Mouse (Mus musculus): ENCODE data around the gene Ndufaf8. TPM values are rescaled to one million over a fixed set of nuclear protein-coding genes. Genes with fewer than 3 reads are reported as not detected.

Ndufaf8 gene
- polyA plus RNA-seq, 1 experiment from 2014 or later, result 63.4 TPM

- H3K36me3 ChIP-seq (replicated peaks; ENCODE audit: insufficient read depth, low read length), result peaks cover 37% of the 10 kb centered on the region
- no peaks in the 10 kb centered on the region for H3K9me3 ChIP-seq (ENCODE audit: low read length)
- H3K27ac ChIP-seq (ENCODE audit: low read depth), result peak overlapping the region; percentile 72
- H3K9ac ChIP-seq (replicated peaks), result peak overlapping the region; percentile 7; the same call in 1 of the 2 replicates
- DNase-seq (no peak), ATAC-seq (no peak)
- no peaks in the 10 kb centered on the region for H3K27me3 ChIP-seq (ENCODE audit: insufficient read depth, low read length)
- H3K4me1 ChIP-seq (ENCODE audit: insufficient read depth), result peaks cover 35% of the 10 kb centered on the region
- WGBS (ENCODE audit: insufficient replicate concordance), result 59% methylated on average over 8 of the region's 8 CpGs
- peak overlapping the region; percentile 2; the same call in 1 of the 2 replicates for H3K4me2 ChIP-seq (ENCODE audit: low read depth, low read length)
- no peak overlapping the region for H3K4me3 ChIP-seq (ENCODE audit: low read depth, low read length)
- no peak for TF ChIP-seq CTCF (IDR thresholded peaks at IDR 0.05; ENCODE audit: low read depth)
- TF ChIP-seq EP300 (IDR thresholded peaks at IDR 0.05; ENCODE audit: low read depth), result no peak
Observed at GRCm38 (mm10) chr11:120136195-120136594, 37.5 kb downstream of the Ndufaf8 start.

GRCm38 (mm10) chr11:120136796-120137624, 38.3 kb downstream of the Ndufaf8 start:
- peaks cover 35% of the 10 kb centered on the region for H3K4me1 ChIP-seq (ENCODE audit: insufficient read depth)
- 0 out of 2 replicates have a peak overlapping the region, but pooled peaks have one; percentile 2 for H3K4me2 ChIP-seq (ENCODE audit: low read depth, low read length)
- peaks cover 35% of the 10 kb centered on the region for H3K36me3 ChIP-seq (replicated peaks; ENCODE audit: insufficient read depth, low read length)
- H3K27me3 ChIP-seq (ENCODE audit: insufficient read depth, low read length), result no peaks in the 10 kb centered on the region
- WGBS (ENCODE audit: insufficient replicate concordance), result 39% methylated on average over 23 of the region's 23 CpGs
- peak overlapping the region; percentile 72 for H3K27ac ChIP-seq (ENCODE audit: low read depth)
- DNase-seq, result peak; percentile 35
- H3K4me3 ChIP-seq (ENCODE audit: low read depth, low read length), result no peak overlapping the region
- H3K9me3 ChIP-seq (ENCODE audit: low read length), result no peaks in the 10 kb centered on the region
- H3K9ac ChIP-seq (replicated peaks), result no peak overlapping the region; the same call in 1 of the 2 replicates
- ATAC-seq, result peak; percentile 71
- TF ChIP-seq EP300 (IDR thresholded peaks at IDR 0.05; ENCODE audit: low read depth) (peak; percentile 72), CTCF (IDR thresholded peaks at IDR 0.05; ENCODE audit: low read depth) (no peak)

GRCm38 (mm10) chr11:120137625-120138004, 38.9 kb downstream of the Ndufaf8 start:
- no peaks in the 10 kb centered on the region for H3K27me3 ChIP-seq (ENCODE audit: insufficient read depth, low read length)
- TF ChIP-seq CTCF (IDR thresholded peaks at IDR 0.05; ENCODE audit: low read depth) (no peak), EP300 (IDR thresholded peaks at IDR 0.05; ENCODE audit: low read depth) (no peak)
- DNase-seq (no peak), ATAC-seq (no peak)
- no peak overlapping the region for H3K9ac ChIP-seq (replicated peaks)
- no peaks in the 10 kb centered on the region for H3K9me3 ChIP-seq (ENCODE audit: low read length)
- no peak overlapping the region for H3K27ac ChIP-seq (ENCODE audit: low read depth)
- H3K4me1 ChIP-seq (ENCODE audit: insufficient read depth), result peaks cover 37% of the 10 kb centered on the region
- H3K4me2 ChIP-seq (ENCODE audit: low read depth, low read length), result no peak overlapping the region
- WGBS (ENCODE audit: insufficient replicate concordance), result 58% methylated on average over 5 of the region's 5 CpGs
- no peak overlapping the region for H3K4me3 ChIP-seq (ENCODE audit: low read depth, low read length)
- peaks cover 29% of the 10 kb centered on the region for H3K36me3 ChIP-seq (replicated peaks; ENCODE audit: insufficient read depth, low read length)

- Histone ChIP-seq H3K9ac (replicated peaks) (no peak overlapping the region), H3K4me2 (ENCODE audit: low read depth, low read length) (no peak overlapping the region), H3K36me3 (replicated peaks; ENCODE audit: insufficient read depth, low read length) (peaks cover 27% of the 10 kb centered on the region), H3K9me3 (ENCODE audit: low read length) (no peaks in the 10 kb centered on the region), H3K27me3 (ENCODE audit: insufficient read depth, low read length) (no peaks in the 10 kb centered on the region), H3K27ac (ENCODE audit: low read depth) (no peak overlapping the region), H3K4me1 (ENCODE audit: insufficient read depth) (peaks cover 47% of the 10 kb centered on the region), H3K4me3 (ENCODE audit: low read depth, low read length) (no peak overlapping the region)
- no peak for ATAC-seq
- DNase-seq, result no peak
- WGBS (ENCODE audit: insufficient replicate concordance), result 48% methylated on average over 10 of the region's 10 CpGs
- TF ChIP-seq EP300 (IDR thresholded peaks at IDR 0.05; ENCODE audit: low read depth) (no peak), CTCF (IDR thresholded peaks at IDR 0.05; ENCODE audit: low read depth) (no peak)
Observed at GRCm38 (mm10) chr11:120139309-120139731, 40.6 kb downstream of the Ndufaf8 start.

- no peak for DNase-seq
- peaks cover 42% of the 10 kb centered on the region for H3K4me1 ChIP-seq (ENCODE audit: insufficient read depth)
- ATAC-seq, result no peak
- H3K9ac ChIP-seq (replicated peaks), result no peak overlapping the region
- peaks cover 18% of the 10 kb centered on the region for H3K36me3 ChIP-seq (replicated peaks; ENCODE audit: insufficient read depth, low read length)
- H3K27ac ChIP-seq (ENCODE audit: low read depth), result no peak overlapping the region
- WGBS (ENCODE audit: insufficient replicate concordance), result 73% methylated on average over 6 of the region's 6 CpGs
- H3K4me3 ChIP-seq (ENCODE audit: low read depth, low read length), result no peak overlapping the region
- no peak for TF ChIP-seq EP300 (IDR thresholded peaks at IDR 0.05; ENCODE audit: low read depth)
- no peak for TF ChIP-seq CTCF (IDR thresholded peaks at IDR 0.05; ENCODE audit: low read depth)
- H3K4me2 ChIP-seq (ENCODE audit: low read depth, low read length), result no peak overlapping the region
- no peaks in the 10 kb centered on the region for H3K9me3 ChIP-seq (ENCODE audit: low read length)
- H3K27me3 ChIP-seq (ENCODE audit: insufficient read depth, low read length), result no peaks in the 10 kb centered on the region
Observed at GRCm38 (mm10) chr11:120140255-120140654, 41.5 kb downstream of the Ndufaf8 start.

- DNase-seq (peak; percentile 44), ATAC-seq (peak; percentile 84)
- Histone ChIP-seq H3K4me2 (ENCODE audit: low read depth, low read length) (no peak overlapping the region), H3K4me1 (ENCODE audit: insufficient read depth) (peaks cover 22% of the 10 kb centered on the region), H3K27ac (ENCODE audit: low read depth) (peak overlapping the region; percentile 69), H3K4me3 (ENCODE audit: low read depth, low read length) (no peak overlapping the region), H3K9me3 (ENCODE audit: low read length) (no peaks in the 10 kb centered on the region), H3K36me3 (replicated peaks; ENCODE audit: insufficient read depth, low read length) (peaks cover 25% of the 10 kb centered on the region), H3K27me3 (ENCODE audit: insufficient read depth, low read length) (no peaks in the 10 kb centered on the region), H3K9ac (replicated peaks) (no peak overlapping the region)
- 31% methylated on average over 3 of the region's 3 CpGs for WGBS (ENCODE audit: insufficient replicate concordance)
- TF ChIP-seq CTCF (IDR thresholded peaks at IDR 0.05; ENCODE audit: low read depth), result peak; percentile 57
- TF ChIP-seq EP300 (IDR thresholded peaks at IDR 0.05; ENCODE audit: low read depth), result no peak
Observed at GRCm38 (mm10) chr11:120142601-120143051, 43.9 kb downstream of the Ndufaf8 start.
